Mouse (Mus musculus) A20 (cell line): ENCODE data around the gene Rnf111.
"Not testable (repeated sequence)": the region's sequence is repeated elsewhere in the genome, so short reads cannot be mapped to it uniquely, and the experiment has no call there.

Experiments used
- DNase-seq: peaks from one replicate; pipeline ENCODE4 v3.0.0-alpha.2; 2011; ENCODE audit warnings: low read depth, low spot score

The Rnf111 gene

DNA sequence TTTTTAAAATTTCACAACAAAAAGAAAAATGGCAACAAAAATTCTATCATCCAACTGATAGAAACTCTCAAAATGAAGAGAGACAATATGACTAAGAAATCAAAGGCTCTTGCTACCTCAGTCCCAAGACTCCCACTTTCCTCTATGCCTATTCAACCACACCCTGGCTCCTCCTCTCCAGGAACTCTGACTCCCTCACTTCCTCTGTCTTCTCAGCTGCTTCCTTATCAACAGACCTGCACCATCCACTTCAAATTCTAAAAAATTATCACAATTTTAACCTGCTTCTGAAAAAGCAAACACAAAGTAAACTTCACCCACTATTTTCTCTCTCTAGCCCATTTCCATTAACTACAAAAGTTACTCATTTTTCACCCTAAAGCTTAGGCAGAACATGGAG, 6.5 kb downstream of the Rnf111 start:
- no peak for DNase-seq

- no peak for DNase-seq
Observed at GRCm38 (mm10) chr9:70493038-70493437, 10.5 kb downstream of the Rnf111 start.

- DNase-seq: no peak
Observed at GRCm38 (mm10) chr9:70491176-70491575, 12.3 kb downstream of the Rnf111 start.

DNA sequence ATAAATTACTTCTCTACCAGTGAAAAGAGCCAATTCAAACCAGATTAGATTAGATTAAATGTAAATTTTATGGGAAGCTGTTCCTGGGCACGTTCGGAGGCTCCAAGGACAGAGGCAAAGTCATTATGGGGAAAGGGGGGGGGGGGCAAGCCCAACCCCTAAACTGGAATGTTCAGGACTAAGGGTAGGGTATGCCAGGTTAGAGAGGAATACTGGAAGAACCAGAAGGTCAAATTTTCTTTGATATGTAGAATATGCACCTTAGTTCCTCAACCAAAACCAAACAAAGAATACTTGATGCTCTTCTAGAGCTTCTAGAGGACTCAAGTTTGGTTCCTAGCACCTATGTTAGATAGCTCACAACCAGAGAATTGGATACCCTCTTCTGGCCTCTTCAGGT, 16.1 kb downstream of the Rnf111 start:
- no peak for DNase-seq

DNA sequence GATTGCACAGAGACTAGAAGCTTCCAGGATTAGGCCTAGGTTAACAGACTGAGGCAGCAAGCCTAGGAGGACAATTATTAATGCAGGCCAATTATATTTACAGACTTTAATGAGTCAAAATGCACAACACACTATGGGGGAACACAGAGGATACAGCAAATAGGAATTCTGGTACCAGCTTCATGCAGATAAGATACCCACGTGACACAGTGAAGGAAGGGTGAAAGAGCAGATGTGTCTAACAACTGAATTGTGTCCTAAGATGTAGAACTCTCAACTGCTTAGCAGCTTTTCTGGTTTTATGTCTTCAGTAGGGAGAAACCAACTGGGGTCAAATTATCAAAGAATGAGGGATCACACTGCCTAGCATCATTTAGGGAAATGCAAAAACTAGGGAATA, 17.7 kb downstream of the Rnf111 start:
- no peak for DNase-seq

GRCm38 (mm10) chr9:70483495-70483894, 20.0 kb downstream of the Rnf111 start:
- DNase-seq: no peak

DNA sequence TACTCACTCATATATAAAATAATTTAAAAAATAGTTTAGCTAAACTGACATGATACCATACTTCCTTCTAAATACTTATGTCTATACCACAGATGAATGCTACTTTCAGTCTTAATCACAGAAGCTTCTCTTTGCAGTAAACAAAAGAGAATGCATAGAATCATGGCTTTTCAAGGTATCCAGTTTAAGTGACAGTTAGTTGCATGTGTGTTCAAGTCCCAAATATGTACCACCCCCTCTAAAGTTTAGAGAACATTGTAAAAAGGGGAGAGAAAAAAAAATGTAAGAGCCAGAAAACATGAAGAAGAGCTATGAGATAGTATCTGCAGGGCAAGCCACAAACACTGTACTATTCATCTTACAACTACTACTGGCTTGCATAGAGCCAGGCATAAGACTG, 21.7 kb downstream of the Rnf111 start:
- no peak for DNase-seq

DNA sequence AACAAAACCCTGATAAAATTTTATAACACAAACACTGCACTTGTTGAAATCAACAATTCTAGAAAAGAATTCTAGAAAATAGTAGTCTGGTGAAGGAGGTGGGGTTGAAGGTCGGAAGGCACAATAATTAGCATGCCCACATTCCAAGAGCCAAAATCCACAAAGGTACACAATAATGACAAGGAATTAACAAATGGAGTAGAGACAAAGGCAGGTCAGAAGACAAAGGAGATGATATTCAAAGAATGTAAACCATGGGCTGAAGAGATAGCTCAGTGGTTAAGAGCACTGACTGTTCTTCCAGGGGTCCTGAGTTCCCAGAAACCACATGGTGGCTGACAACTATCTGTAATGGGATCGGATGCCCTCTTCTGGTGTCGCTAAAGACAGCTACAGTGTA, 26.3 kb downstream of the Rnf111 start:
- no peak for DNase-seq

DNA sequence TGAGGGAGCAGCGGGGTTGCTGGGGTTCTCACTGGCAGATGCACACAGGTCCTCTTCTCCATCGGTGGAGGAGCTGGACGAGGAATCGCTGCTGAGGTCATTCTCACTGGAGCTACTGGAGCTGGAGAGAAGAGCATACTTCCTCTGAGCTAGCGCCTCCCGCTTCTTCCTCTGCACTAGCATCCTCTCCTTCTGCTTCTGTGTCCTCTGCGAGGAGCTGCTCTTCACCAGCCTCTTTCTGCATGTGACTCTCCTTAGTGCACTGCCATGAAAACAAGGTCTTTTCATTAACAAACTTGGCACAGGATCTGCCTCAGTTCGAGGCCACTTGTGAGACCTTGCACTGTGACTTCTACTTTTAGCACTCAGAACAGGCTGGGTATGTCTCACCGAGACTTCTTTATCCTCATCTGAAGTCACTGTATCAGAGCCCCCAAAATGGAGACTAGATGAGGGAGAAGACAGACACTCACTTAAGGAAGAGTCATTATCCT, 27.7 kb downstream of the Rnf111 start:
- no peak for DNase-seq

GRCm38 (mm10) chr9:70473400-70473799, 30.1 kb downstream of the Rnf111 start:
- DNase-seq: no peak

GRCm38 (mm10) chr9:70463091-70463490, 40.4 kb downstream of the Rnf111 start:
- not testable (repeated sequence) for DNase-seq

GRCm38 (mm10) chr9:70452371-70452770, 51.2 kb downstream of the Rnf111 start:
- DNase-seq: no peak

- DNase-seq: no peak
Observed at GRCm38 (mm10) chr9:70449072-70449471, 54.5 kb downstream of the Rnf111 start.

DNA sequence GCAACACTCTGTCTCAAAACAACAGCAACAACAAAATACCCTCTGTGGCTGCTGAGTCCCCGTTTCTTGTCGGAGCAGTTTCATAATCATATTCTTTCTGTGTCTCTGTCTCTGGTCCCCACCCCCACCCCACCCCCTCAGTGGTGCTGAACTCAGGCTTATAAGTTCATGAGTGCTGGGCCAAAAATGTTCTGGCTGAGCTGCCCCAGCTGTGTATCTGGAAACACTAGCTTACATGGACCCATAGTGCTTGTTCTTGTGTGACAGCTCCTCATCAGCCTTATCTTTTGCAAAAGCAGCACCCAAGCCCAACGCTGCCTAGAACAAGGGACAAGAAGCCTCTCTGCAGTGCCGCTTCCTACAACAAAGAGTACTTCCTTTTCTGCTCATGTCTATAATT, 63.6 kb downstream of the Rnf111 start:
- no peak for DNase-seq

DNA sequence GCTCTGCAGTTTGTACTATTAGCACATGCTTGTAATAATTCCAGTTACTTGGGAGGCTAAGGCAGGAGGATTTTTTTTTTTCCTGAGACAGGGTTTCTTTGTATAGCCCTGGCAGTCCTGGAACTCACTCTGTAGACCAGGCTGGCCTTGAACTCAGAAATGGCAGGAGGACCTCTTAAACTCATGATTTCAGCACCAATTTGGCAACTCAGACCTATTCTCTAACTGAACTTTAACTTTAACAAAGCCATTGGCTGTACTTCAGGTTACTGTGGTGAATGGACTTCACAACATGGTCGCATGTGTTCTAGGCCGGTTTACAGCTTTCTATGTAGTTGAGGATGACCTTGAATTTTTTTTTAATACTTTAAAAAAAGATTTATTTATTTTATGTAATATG, 80.9 kb downstream of the Rnf111 start:
- no peak for DNase-seq

DNA sequence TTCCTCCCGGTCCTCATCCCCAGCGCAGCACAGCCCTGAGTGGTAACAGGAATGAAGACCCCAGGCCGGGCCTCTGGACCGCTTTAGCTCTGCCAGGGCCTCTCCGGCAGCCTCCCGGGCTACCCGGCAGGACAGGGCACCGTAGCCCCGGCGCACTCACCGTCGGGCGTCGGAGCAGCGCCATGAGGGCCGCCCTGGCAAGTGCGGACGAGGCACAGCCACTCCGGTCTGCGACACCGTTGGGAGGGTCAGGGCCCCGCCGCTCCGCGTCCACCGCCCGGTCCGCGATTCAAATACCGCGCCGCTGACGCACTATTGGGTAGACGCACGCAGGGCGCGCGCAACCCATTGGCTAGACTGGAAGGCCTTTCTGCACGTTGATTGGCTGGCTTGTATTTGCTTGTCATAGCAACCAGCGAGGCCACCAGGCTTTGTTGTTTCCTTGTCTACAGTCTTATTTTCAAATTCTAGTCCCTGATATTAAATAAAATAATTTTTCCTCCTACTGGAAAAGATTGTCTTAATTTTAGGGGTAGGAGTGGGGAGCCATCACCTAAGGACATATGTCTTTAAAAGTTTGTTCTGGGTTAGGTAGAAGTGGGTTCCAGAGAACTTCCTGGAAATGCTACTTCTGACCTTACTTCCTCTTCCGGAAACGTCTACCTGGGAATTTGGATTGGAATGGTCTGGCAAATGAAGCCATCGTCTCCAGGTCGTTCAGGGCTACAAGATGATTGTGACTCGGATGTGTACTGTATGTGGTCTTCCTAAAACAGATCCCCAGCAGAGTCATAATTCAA, 82.1 kb downstream of the Rnf111 start, which contains the start of gene Ccnb2:
Gene Ccnb2 (minus strand): TSS at position 291 of the 800 bp plus-strand sequence.
- peak; percentile 95 for DNase-seq

- peak; percentile 62 for DNase-seq
Observed at GRCm38 (mm10) chr9:70416412-70416811, 87.1 kb downstream of the Rnf111 start.

DNA sequence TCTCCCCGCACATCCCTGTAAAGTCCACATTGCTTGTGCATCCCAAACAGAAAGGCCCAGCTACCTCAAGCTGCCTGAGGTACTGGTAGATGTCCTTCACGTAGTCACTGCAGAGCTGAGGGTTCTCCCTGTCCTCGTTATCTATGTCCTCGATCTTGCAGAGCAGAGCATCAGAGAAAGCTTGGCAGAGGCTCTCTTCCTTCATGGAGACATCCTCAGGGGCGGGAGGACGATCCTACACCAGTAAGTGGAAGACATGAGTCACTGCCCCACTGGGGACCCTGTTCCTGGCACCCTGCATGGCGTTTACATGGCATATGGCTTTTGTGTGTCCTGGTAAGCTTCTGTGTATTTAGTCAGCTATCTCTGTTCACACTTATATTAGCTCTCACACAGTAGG, 90.5 kb downstream of the Rnf111 start:
- DNase-seq: no peak

- no peak for DNase-seq
Observed at GRCm38 (mm10) chr9:70410668-70411067, 92.9 kb downstream of the Rnf111 start.

- no peak for DNase-seq
Observed at GRCm38 (mm10) chr9:70409743-70410142, 93.8 kb downstream of the Rnf111 start.

- peak; percentile 43 for DNase-seq
Observed at GRCm38 (mm10) chr9:70408791-70409190, 94.7 kb downstream of the Rnf111 start.

- no peak for DNase-seq
Observed at GRCm38 (mm10) chr9:70406596-70406995, 96.9 kb downstream of the Rnf111 start.

DNA sequence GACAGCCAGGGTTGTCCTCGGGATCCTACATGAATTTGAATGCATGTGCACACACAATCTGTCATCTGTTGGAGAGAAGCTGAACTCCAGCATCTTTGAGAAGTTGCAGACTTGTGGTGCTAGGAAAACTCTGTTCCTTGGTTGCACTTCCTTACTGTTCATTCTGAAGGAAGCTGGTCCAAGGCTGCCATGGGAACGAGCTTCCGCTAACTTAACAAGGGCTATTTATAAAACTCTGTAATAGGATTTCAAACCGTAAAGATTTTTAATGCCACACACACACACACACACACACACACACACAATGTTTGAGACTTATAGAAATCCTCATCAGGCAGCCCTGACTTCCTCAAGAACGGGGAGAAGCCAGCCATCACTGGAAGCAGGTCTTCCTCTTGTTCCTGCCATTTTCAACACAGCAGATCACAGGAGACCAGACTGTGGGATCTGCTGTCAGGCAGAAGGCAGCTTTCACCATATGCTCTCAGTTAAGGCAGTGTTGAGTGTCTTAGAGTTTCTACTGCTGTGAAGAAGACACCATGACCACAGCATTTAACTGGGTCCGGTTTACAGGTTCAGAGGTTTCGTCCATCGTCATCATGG, 101.5 kb downstream of the Rnf111 start:
- DNase-seq: no peak
